Mouse (Mus musculus) frontal cortex, postnatal 14 days (tissue): ENCODE results near the gene Ubr3.

ENCODE experiments used
- DNase-seq, 2 experiments: peaks; one replicate each; pipeline ENCODE4 v3.0.0; 2022; ENCODE audit warnings: low spot score in 2 of 2

The Ubr3 gene

DNA sequence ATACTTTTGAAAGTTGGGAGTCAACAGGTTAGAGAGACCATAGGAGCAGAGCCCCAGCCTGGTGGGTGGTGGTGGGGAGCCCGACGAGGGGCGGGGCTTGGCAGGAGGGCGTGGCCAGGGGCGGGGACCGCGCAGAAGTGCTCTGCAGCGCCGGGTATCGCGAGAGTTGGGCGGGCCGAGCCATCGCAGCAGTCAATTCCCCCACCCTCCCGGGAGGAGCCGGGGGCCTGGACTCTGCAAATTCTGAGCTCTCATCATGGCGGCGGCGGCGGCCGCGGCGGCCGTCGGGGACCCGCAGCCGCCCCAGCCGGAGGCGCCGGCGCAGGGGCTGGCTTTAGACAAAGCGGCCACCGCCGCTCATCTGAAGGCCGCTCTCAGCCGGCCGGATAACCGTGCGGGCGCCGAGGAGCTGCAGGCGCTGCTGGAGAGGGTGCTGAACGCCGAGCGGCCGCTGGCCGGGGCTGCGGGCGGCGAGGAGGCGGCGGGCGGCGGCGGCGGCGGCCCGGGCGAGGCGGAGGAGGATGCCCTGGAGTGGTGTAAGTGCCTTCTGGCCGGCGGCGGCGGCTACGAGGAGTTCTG is at the start of gene Ubr3:
Ubr3 (plus strand) TSS at position 208 of the 579 bp plus-strand sequence.
- peak; percentile 90 to 95 for DNase-seq

DNA sequence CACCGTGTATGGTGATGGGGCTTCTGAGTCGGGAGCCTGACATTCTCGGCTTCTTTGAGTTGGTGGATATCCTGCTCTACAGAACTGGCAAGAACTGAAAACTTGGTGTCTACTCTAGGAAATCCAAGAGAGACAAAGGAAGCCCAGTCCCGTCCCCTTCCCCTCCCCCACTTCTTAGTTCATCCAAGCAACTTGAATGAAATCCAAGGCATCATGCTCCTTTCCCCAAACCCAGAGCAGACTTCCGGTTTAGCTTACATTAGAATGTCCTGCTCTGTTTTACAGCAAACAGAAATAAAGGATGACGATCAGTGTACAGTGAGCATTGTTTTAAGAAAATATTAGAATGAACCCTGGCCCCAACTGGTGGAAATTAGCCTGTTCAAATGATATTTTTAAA is 47.8 kb upstream of the Ubr3 start:
- no peak for DNase-seq

- no peak for DNase-seq
Measured at GRCm38 (mm10) chr2:69851427-69852058, 45.5 kb upstream of the Ubr3 start.

DNA sequence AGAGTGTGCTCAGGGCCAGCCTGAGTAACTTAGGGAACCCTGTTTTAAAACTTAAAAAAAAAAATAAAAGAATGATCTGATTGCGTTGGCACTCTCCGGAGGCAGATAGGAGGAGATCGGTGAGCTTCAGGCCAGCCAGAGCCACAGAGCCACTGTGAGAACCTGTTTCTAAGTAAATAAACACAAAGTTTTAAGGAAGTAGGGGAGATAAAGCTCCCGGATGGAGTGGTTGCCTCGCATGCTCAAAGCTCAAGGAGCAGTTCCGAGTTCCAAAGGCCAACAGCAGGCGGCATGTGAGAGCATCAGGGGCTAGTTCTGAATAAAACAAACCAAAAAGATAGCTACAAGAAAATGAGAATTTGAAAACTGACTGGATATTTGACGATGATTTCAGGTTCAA is 40.7 kb upstream of the Ubr3 start:
- no peak for DNase-seq

DNA sequence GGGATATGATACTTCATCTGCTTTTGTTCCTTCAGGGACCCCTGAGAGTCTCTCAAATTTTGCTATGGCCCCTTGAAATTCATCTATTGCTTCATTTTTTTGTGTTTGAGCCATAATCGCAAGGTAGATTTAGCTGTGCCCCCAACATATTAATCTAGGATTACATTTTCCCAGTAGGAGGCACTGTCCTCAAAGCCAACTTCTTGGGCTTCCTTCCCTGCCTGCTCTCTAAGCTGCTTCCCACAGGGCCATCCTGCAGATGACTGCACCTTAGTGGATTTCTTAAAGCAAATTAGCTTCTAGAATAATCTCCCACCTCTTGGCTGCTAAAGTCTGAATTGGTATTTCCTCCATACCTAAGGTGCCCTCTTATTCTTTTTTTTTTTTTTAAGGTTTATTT is 39.2 kb upstream of the Ubr3 start:
- DNase-seq: no peak

DNA sequence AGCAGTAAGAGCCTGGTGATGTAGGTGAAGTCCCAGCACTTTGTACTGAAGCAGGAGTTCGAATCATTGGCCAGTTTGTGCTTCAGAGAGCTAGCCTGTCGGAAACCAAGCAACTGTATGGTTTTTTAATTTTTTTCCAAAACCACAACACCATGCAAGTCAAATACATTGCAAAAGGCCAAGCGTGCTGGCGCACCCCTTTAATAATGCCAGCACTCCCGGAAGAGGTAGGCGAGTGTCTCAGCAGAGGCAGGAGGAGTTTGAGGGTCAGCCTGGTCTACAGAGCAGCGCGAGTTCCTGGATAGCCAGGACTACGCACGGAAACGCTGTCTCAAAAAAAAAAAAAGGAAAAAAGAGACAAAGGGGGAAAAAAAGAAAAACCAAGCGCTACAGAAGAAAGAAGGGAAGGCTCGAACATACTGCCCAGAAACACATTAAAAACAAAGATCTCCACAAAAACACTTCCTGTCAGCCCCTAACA is 36.0 kb upstream of the Ubr3 start:
- DNase-seq: peak in 1 of 2 experiments; percentile 12

DNA sequence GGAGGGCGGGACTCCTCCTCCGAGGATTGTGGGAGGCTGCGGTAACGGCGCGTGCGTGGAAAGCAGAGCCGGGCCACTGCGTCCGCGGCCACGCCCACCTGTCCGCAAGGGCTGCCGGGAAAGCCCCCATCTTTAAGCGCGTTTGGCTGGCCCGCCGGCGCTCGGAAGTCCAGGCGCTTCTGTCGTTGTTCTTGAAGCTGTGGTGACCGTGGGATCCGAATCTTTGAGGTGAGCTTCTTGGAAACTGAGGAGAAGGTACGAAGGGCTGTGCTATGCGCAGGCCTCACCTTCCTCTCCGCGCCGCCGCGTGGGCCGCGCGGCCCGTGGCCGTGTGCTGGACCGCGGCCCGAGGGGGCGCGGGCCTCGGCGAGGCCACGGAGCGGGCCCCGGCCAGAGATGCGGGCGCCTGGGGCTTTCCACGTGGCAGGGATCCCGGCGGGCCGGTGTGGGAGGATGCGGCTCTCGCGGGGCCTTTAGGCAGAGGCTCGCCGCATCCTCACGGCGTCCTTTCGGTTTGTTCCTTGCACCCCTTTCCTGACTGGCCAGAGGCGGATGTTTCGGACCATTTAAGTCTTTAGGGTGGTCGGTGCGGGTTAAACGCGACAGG is 35.5 kb upstream of the Ubr3 start, which contains the start of gene Ssb:
Ssb (plus strand) TSS at position 78 of the 607 bp plus-strand sequence.
- peak; percentile 84 to 88 for DNase-seq

DNA sequence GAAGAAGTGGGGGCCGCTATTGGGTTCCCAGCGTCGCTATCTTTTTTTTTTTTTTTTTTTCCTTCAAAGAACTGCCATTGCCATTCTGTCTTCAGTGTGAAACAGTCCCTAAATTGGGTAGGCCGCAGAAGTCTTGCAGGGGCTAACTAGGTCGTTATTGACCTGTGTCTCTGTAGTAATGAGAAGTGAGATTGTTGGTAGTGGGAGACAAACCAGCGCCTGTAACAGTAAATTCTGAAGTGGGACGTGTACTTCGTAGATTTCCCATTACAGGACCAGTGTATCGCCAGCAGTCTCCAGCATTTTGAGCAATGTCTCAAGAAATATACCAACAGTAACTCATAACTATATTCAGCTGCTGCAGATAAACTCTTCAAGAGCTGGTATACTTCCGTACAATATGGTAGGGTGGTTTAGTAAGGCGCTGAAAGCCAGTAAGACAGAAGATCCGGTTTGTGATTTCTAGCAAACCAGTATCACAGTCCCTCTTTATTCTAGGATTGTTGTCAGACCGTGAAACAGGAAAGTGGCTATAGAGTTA is 34.9 kb upstream of the Ubr3 start:
- no peak for DNase-seq

DNA sequence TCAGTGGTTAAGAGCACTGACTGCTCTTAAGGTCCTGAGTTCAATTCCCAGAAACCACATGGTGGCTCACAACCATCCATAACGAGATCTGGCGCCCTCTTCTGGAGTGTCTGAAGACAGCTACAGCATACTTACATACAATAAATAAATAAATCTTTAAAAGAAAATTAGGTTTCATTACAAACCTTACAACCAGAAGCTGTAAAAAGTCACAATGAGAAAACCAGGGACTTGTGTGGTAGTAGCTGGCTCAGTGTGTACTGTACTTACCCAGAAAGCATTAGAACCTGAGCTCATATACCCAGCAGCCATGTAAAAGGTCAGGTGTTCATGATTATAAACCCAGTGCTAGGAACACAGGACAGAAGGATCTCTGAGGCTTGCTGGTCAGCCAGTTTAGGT is 13.1 kb upstream of the Ubr3 start:
- no peak for DNase-seq

- no peak for DNase-seq
Measured at GRCm38 (mm10) chr2:69884581-69884980, 12.5 kb upstream of the Ubr3 start.

- DNase-seq: no peak
Measured at GRCm38 (mm10) chr2:69885050-69885449, 12.0 kb upstream of the Ubr3 start.

GRCm38 (mm10) chr2:69885451-69886305 is 11.4 kb upstream of the Ubr3 start, which contains the start of gene Mettl5:
TSS of gene Mettl5 (minus strand) at chr2:69885615.
- DNase-seq: peak; percentile 77 to 86

DNA sequence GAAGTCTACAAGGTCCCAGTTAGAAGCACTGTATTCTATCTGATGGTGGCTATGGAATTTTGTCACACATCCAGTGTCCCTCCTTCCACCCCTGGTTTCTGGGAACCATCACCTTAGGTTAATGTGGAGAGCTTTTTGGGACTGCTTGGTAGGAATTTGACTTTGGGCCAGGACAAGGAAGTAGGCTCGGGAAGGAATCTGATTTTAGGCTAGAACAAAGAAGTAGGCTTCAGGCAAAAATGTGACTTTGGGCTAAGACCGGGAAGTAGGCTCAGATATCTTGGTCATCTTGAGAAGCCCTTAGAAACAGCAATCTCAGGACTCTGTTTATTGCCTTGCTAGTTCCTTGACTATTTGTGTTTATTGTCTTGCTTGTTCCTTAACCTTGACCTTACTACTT is 8.1 kb upstream of the Ubr3 start:
- no peak for DNase-seq

GRCm38 (mm10) chr2:69890843-69891242 is 6.2 kb upstream of the Ubr3 start:
- no peak for DNase-seq

GRCm38 (mm10) chr2:69893145-69893544 is 3.9 kb upstream of the Ubr3 start:
- no peak for DNase-seq

DNA sequence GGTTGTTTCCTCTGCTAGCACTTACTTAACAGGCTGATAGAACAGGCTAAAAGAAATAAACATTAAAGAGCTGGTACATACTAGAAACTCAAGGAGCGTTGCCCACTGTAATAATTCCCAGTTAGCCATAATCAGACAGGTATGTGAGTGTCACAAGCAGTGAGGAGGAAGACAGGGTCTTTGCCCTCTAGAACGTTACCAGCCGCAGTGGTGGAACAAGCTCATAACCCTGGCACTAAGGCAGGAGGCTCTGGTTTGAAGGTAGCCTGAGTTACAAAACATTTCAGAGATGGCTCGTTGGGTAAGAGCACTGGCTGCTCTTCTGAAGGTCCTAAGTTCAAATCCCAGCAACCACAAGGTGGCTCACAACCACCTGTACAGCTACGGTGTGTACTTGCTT is 3.2 kb upstream of the Ubr3 start:
- DNase-seq: no peak

- no peak for DNase-seq
Measured at GRCm38 (mm10) chr2:69895502-69896223, 1.4 kb upstream of the Ubr3 start.

DNA sequence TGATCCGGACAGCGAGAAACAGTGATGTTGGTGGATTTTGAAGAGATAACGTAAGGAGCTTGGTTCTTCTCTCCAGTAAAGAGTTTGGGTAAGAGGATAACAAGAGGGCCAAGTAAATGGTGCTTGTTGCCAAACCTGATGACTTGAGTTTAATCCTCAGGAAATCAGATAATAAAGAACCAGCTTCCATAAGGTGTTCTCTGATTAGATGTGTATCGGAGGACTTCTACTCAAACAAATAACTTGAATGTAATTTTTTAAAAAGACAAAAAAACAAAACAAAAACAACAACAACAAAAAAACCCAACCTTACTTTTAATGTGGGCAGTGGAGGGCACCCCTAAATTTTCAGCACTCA is 843 bp upstream of the Ubr3 start:
- no peak for DNase-seq

GRCm38 (mm10) chr2:69897618-69898575 is 851 bp downstream of the Ubr3 start:
- peak; percentile 36 to 44 for DNase-seq

DNA sequence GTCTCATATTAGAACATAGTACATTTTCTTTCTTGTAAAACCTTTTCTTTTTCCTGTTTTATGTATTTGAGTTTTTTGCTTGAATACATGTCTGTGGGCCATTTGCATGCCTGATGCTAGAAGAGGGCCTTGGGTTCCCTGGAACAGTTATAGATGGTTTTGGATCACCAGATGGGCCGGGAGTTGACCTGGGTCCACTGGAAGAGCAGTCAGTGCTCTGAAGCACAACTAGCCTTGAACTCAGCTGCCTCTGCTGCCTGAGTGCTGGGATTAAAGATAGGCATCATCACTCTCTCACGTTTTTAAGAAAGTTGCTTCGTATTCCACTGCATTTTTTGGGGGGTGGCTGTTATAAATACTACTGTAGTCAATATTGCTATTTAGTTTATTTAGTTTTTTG is 6.5 kb downstream of the Ubr3 start:
- no peak for DNase-seq
